Mouse (Mus musculus) spleen, embryonic (tissue): ENCODE data around the gene Bloc1s2.
"Not testable (repeated sequence)": the region's sequence is repeated elsewhere in the genome, so short reads cannot be mapped to it uniquely, and the experiment has no call there.

Source experiments
- CTCF ChIA-PET: fragments of 350-600 bp; sonication (Branson Sonifier 250); formaldehyde crosslinking; loops from one replicate; lab custom pipeline; 2022; lab: Charles Lee

The Bloc1s2 gene

GRCm38 (mm10) chr19:44128560-44128959 is 17.7 kb downstream of the Bloc1s2 start:
- CTCF ChIA-PET = no interaction called here

GRCm38 (mm10) chr19:44127729-44128497 is 18.3 kb downstream of the Bloc1s2 start:
- CTCF ChIA-PET = no interaction called here

GRCm38 (mm10) chr19:44121137-44121536 is 25.1 kb downstream of the Bloc1s2 start:
- CTCF ChIA-PET = no interaction called here

- CTCF ChIA-PET = not testable (repeated sequence)
Observed at GRCm38 (mm10) chr19:44120686-44121085, 25.6 kb downstream of the Bloc1s2 start.

GRCm38 (mm10) chr19:44117793-44118192 is 28.5 kb downstream of the Bloc1s2 start:
- CTCF ChIA-PET = no interaction called here

GRCm38 (mm10) chr19:44111706-44112105 is 34.5 kb downstream of the Bloc1s2 start:
- CTCF ChIA-PET = no interaction called here

- CTCF ChIA-PET = interaction anchor here (0.8 kb wide), 1 partner anchor 295 kb away, joined by 5 read pairs; no protein-coding TSS in a partner anchor
Observed at GRCm38 (mm10) chr19:44110356-44110755, 35.9 kb downstream of the Bloc1s2 start.

- CTCF ChIA-PET = no interaction called here
Observed at GRCm38 (mm10) chr19:44108996-44109395, 37.2 kb downstream of the Bloc1s2 start.

- CTCF ChIA-PET = no interaction called here
Observed at GRCm38 (mm10) chr19:44107661-44108521, 38.4 kb downstream of the Bloc1s2 start.

- CTCF ChIA-PET = no interaction called here
Observed at GRCm38 (mm10) chr19:44106831-44107660, 39.2 kb downstream of the Bloc1s2 start, which contains the start of gene Chuk. TSS of gene Chuk (minus strand) at chr19:44107480.

GRCm38 (mm10) chr19:44104393-44104792 is 41.9 kb downstream of the Bloc1s2 start:
- CTCF ChIA-PET = no interaction called here

GRCm38 (mm10) chr19:44103001-44103400 is 43.2 kb downstream of the Bloc1s2 start:
- CTCF ChIA-PET = no interaction called here

GRCm38 (mm10) chr19:44100840-44101239 is 45.4 kb downstream of the Bloc1s2 start:
- CTCF ChIA-PET = no interaction called here
